Mouse (Mus musculus): ENCODE data around the gene Olfr1419.
"Not testable (repeated sequence)": the region's sequence is repeated elsewhere in the genome, so short reads cannot be mapped to it uniquely, and the experiment has no call there.

The Olfr1419 gene

DNA sequence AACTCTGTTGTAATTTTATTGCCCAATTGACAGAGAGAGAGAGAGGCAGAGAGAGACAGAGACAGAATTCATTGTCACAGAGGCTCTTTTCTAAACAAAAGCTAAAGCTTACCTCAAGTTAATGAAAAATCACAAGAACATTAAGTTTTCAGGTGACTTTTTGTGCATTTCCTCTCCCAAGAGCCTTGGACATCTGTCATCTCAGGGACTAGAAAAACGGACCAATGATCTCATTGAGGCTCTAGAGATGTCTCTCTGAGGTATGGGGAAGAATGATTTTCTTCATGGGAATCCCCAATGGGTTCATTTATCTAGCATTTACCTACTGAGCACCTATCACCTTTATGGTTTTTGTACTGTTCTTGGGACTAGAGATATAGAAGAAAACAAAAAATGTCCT is at the start of gene Olfr1419:
Gene Olfr1419, minus strand, starts transcription at position 101 of the 400 bp plus-strand sequence.
- no peak for DNase-seq (ENCODE audit: low read depth in 2 of 2, low spot score in 2 of 2)

DNA sequence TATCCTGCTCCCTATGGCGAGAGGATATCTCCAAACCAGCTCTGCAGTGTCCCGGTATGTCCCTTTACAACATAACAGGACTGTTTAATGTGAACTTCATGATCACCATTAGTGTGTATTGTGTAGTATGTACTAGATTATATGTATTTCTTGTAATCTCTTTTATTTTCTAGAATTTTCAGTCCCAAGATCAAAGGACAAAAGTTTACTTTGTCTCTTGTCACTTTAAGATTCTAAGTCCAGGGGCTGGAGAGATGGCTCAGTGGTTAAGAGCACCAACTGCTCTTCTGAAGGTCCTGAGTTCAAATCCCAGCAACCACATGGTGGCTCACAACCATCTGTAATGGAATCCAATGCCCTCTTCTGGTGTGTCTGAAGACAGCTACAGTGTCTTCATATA is 47.6 kb upstream of the Olfr1419 start:
- DNase-seq (ENCODE audit: low read depth in 2 of 2, low spot score in 2 of 2): not testable (repeated sequence)

DNA sequence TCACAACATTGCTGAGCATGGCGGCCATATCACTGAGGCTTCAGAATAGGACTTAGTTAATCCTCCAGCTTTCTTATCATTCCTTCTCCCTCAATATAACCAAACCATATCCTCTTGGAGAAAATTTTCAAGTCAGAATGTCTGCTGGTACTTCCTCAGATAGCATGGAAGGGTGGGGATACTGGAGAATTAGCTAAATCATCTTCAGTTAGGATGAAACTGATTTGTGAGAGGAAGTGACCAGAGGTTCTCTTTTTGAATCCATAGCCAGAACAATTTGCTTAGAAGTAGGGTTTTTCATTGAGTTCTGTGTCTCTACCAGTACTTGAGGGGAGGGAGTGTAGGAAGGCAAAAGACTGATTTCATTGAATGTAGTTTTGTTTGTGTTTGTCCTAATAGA is 47.2 kb upstream of the Olfr1419 start:
- no peak for DNase-seq (ENCODE audit: low read depth in 2 of 2, low spot score in 2 of 2)

DNA sequence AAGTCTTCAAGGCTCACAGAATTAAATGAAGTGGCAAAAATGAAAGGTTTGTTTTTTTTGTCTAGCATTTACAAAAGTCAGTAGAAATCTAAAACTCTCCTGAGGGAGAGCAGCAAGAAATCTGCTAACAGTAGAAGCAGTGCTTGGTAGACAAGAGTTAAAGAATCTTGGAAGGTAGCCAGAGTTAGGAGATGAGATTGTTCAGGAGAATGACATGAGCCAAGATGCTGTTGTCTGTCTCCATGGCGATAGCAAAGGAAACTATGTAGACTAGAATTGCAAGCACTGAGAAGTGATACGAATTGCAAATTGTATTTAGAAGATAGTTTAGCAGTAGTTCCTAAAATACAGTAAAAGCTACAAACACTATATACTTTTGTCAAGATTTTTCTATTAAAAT is 40.9 kb upstream of the Olfr1419 start:
- DNase-seq (ENCODE audit: low read depth in 2 of 2, low spot score in 2 of 2): no peak

DNA sequence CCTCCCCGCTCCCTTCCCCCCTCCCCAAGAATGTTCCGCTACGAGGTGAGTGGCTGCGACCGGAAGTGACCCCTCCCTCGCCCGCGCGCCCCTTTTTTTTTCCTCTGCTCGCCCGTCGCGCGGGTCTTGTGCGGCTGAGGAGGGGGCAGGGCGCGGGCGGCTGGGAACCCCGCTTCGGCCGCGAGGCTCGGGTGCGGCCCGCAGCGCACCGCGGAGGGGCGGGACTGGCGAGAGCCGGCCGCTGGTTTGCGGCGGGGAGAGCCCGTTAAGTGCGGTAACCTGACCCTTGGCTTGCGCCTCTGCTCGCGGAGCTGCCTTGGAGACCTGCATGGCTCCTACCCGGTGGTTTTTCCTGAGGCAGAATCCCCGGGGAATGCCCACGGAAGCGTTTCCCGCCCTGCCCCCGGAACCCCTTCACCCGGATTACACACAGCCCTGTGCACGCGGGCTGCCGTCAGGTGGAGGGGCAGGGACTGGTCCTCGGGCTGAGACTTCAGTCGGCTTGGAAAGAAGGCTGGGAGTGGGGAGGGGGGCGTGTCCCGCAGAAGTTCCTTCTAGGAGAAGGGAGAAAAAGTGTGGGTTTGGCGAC is 37.7 kb upstream of the Olfr1419 start:
- peak; percentile 6 to 20 for DNase-seq (ENCODE audit: low read depth in 2 of 2, low spot score in 2 of 2)

DNA sequence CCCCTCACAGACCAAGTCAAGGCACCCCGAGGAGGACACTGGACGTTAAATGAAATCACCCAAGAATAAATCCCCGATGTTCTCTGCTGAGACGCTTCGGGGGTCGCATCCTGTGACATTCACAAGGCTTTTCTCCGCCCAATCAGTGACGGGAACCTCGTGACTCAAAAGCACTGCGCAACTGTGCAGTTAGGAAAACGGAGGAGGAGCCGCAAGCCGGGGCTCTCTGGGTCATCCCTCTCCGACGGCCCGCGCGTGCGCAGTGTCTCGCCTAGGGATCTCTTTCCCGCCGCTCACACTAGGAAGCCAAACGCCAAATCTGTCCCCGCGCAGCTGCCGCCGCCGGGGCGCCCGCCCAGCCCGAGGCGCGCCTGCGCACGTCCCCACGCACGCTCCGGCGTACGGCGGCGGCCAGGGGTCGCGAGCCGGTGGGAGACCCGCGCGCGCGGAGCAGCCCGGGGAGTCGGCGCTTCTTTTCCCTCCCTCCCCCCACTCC is 37.2 kb upstream of the Olfr1419 start, which contains the start of gene Patl1:
Gene Patl1, plus strand, starts transcription at position 363 of the 496 bp plus-strand sequence.
- peak; percentile 95 to 97 for DNase-seq (ENCODE audit: low read depth in 2 of 2, low spot score in 2 of 2)

DNA sequence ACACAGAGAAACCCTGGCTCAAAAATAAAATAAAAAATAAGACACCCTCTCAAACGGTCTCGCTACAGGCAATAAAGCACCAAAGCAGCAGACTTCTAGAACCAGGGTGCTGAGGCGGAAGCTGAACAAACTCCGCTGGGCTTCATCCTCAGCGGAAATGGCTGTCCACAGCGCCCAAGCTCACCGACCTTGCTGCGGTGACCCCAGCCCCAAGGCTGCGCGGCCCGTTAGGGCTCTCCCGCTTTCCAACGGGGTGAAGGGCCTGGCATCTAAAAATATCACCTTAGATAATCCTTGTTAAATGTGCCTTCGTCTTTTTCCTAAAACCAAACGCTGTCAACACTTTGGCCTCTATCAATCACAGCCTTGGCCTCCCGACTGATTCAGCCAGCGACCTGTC is 36.7 kb upstream of the Olfr1419 start:
- no peak for DNase-seq (ENCODE audit: low read depth in 2 of 2, low spot score in 2 of 2)

DNA sequence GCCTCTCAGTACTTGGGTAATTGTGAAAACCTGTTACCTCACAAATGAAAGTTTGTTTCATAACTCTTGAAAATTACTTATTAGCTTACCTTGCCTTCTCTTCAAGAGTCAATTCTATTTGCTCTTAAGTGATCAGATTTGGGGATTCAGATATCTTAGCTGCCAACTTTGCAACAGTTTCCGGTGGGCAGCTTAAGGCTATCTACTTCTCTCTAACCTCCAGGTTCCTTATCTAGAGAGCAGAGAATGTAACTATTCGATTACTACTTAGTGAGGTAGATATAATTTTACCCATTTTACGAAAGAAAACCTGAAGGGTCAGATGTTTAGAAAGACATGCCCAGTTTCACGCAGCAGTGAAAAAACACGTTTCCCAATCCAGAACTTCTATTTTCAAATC is 36.1 kb upstream of the Olfr1419 start:
- no peak for DNase-seq (ENCODE audit: low read depth in 2 of 2, low spot score in 2 of 2)

DNA sequence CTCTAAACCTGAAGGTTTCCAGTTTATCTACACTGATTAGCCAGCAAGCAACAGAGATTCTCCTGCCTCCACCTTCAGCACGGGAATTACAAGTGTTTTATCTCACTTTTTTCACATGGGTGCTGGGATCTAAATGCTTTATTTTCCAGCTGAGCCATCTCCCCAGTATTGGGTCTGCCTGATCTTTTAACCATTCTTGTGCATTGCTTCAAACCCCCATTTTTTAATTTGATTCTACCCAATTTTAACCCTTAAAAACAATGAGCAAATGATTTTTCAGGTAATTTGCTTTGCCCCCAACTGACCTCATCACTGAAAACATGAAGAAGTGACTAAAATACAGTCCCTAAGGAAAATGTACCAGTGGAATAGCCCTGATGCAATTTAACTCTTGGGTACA is 11.4 kb upstream of the Olfr1419 start, which contains the start of gene Olfr1420:
Gene Olfr1420, plus strand, starts transcription at position 301 of the 400 bp plus-strand sequence.
- no peak for DNase-seq (ENCODE audit: low read depth in 2 of 2, low spot score in 2 of 2)

DNA sequence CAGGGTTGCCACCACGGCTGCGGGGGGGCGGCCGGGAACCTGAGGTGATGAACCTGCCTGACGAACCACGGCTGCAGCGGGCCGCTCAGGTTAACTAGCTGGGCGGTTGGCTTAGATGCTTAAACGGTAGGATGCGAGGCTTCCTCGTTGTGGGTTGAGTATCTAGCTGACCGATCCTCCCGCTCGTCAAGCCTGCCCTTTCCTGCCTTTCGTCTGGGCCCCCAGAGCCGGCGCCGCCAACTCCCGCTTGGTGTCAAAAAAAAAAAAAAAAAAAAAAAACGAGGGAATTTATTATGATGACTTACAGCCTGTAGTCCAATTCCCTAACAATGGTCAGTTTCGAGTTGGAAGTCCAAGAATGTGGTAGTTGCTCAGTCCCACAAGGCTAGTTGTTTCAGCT is 3.5 kb upstream of the Olfr1419 start:
- DNase-seq (ENCODE audit: low read depth in 2 of 2, low spot score in 2 of 2): not testable (repeated sequence)

DNA sequence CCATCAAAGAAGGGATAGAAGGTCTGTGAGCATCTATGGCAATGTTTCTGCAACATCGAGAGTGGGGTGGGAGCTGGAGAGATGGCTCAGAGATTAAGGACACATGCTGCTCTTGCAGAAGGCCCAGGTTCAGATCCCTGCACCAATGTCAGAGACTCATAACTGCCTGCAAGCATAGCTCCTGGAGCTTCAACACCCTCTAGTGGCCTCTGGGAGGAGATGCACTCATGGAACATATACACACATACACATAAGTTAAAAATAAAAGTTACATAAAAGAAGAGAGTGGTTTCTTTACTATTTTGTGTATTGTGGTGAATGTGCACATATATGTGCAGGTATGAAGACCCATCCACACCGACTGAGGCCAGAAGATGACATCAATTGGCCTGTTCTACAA is 7.1 kb downstream of the Olfr1419 start:
- DNase-seq (ENCODE audit: low read depth in 2 of 2, low spot score in 2 of 2): no peak

DNA sequence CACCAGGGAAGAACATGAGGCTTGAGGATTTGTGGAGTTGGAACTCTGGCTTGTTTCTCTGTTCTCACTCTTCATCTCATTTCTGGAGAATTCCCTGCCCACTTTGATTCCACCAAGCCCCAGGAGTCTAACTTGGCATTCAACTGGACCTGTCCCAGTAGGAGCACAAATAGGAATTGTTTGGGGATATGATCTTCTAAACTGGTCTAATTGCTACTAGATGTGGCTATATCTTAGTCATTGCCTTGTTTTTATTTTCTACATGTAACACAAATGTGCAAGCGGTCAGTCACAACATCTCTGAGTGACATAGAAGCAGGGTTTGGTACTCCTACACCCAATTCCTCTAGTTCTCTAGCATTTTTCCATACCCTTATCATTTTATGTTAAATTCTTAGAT is 13.9 kb downstream of the Olfr1419 start, which contains the start of gene Olfr1418:
Gene Olfr1418, minus strand, starts transcription at position 101 of the 400 bp plus-strand sequence.
- DNase-seq (ENCODE audit: low read depth in 2 of 2, low spot score in 2 of 2): no peak

DNA sequence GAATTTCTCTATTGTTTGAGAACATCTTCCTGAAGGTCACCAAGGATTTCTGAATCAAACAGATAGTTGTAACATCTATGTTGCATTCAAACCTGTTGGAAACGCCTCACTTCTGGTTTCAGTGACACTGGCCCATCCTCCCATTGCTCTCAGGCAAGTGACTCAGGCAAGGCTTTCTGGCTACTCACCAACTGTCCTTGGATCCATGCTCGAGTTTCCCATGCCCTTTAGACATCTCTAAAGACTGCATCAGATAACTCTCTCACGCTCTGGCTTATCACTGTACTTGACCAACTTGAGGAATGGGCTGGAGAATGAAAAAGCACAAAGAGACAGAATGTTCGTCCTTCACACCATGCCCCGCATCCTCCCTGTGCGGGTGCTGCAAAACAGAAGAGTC is 18.4 kb downstream of the Olfr1419 start:
- DNase-seq (ENCODE audit: low read depth in 2 of 2, low spot score in 2 of 2): no peak

DNA sequence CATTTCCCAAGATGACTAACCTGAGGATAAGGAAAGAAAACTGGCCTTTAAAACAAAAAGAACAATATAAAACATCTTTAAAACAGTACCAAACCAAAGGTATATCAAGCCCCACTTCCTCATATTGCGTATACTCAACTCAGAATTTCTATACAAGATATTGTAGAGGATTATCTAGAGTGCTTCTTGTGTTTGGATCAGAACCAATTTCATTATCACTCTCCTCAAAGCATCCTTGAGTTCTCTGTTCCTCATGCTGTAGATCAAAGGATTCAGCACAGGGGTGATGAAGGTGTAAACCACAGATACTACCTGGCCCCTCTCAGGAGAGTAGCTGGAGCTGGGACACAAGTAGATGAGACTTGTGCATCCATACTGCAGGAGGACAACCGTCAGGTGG is 20.1 kb downstream of the Olfr1419 start:
- no peak for DNase-seq (ENCODE audit: low read depth in 2 of 2, low spot score in 2 of 2)

DNA sequence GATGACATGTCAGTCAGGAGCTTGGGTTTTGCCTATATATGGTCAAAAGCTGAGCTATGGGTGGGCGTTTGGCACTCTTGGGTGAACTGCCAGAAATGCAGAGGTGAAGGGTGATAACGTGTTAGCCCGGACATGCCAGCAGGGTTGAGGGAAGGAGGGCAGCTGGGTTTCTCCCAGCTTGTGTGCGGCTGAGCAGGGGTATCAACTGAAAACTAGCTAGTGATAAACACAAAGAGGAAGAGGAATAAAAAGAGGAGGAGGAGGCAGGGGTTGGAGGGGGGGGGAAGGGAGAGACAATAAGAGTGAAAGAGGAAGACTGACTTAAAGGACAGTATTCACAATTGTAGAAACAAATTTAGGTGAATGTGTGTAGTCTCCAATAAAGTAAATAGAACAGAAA is 22.3 kb downstream of the Olfr1419 start:
- no peak for DNase-seq (ENCODE audit: low read depth in 2 of 2, low spot score in 2 of 2)

DNA sequence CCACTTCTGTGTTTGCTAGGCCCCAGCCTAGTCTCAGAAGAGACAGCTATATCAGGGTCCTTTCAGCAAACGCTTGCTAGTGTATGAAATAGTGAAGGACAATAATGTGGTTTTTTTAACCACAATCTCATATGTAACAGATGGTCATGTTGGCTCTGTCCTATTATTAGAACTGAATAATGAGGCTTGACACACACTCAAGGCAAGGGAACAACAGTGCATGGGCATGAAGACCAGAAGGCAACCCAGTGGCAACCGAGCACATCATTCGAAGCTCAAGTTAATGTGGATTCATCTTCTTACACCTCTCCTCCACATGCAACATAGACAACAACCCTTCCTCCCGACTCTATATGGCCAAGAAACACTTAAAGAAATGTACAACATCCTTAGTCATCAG is 28.6 kb downstream of the Olfr1419 start:
- DNase-seq (ENCODE audit: low read depth in 2 of 2, low spot score in 2 of 2): no peak

DNA sequence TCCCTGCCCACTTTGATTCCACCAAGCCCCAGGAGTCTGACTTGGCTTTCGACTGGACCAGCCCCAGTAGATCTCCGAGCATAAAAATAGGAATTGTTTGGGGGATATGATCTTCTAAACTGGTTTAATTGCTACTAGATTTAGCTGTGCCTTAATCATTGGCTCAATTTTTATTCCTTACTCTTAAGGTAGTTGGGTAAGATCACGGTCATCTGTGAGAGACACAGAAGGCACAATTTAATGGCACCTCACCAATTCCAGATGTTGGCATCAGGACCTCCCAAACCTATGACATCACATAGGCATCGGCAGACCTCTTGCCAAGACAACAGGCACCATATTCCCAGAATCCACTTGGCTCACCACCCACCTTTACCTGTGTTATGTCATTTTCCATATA is 35.8 kb downstream of the Olfr1419 start, which contains the start of gene Olfr1417:
Gene Olfr1417, minus strand, starts transcription at position 101 of the 400 bp plus-strand sequence.
- DNase-seq (ENCODE audit: low read depth in 2 of 2, low spot score in 2 of 2): no peak

DNA sequence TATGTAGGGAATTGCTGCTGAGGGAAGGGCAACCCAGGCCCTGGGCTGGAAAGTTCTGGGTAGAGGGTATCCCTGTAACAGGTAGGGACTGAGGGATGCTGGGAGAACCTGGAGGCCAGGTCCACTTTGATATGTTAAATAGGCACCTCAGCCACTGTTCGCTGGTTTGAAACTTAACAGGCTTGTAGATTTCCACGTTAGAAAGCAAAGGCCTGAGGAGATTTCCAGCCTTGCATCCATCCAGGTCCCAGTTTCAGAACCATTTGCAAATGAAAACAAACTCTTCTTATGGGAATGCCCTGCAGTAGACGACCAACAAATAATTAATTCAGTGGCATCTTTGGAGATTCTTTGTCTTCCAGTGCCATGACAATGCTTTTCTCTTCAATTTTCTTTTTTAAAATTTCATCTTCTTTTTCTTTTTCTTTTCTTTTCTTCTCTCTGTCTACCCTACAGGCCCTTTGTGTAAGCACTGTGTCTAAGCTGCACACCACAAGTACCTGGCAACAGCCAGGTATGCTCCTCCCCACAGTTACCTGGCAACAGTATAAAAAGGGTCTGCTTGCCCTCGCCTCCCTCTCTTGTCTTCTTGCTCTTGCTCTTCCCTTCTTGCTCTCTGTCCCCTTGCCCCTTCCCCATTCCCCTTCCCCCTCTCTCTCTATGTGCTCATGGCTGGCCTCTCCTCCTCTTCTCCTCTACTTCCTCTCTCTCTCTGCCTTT is 51.4 kb downstream of the Olfr1419 start:
- DNase-seq (ENCODE audit: low read depth in 2 of 2, low spot score in 2 of 2): no peak

DNA sequence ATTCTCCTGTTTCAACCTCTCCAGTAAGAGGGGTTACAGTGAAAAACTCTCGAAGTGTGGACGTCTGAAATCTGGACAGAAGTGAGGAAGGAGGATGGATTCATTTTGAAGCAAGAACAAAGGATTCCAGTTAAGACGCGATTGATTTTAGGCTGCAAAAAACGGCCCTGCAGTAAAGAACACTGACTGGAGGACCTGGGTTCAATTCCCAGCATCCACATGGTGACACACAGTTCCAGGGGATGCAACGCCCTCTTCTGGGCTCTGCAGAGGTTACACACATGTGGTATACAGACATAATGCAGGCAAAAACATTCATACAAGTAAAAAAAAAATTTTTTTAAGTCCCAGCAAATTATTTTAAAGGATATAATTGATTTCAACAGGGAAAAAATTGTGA is 54.7 kb downstream of the Olfr1419 start:
- no peak for DNase-seq (ENCODE audit: low read depth in 2 of 2, low spot score in 2 of 2)

DNA sequence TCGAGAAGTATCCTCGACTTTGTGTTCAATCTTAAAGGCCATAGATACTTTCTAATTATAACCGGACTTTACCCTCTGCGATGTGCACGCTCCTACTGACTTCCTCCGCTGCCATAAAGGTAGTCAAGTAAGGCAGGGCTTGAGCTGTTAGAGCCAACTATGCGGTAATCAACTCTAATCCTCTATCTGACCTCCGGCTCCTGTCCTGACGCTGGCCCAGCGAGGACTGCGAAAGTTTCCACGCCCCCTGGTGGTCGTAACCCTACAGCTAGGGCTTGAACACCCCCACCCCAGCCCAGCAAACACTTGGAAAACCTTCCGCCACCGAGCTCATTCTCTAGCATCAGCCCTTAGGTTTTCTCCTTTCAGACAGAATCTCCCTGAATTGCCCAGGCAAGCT is 55.1 kb downstream of the Olfr1419 start:
- DNase-seq (ENCODE audit: low read depth in 2 of 2, low spot score in 2 of 2): peak; percentile 44 to 60

DNA sequence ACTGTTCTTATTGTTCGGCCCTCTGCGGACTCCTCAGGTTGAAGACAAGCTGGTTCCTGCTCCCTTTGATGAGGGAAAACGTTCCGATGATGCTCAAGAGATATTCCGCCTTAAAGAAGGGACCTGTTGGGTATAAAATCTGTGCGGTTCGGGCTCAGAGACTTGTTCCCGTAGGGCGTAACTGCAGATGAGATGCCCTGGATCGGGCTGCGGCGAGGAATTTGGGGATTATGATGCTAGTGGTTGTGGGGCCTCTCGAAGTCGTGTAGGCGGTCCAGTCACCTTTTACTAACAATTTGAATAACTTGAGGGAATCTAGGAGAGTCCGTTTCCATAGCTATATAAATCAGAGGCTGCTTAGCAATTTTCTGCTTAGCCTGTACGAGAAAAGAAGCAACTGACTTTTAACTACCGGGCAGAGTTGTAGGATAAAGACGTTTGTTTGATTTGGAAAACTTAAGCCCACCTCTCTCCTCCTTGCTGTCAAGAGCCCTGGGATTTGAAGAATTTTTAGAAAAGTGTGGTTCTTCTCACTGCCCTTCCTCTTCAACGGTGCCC is 55.7 kb downstream of the Olfr1419 start, which contains the start of gene Stx3:
Gene Stx3, minus strand, starts transcription at position 261 of the 558 bp plus-strand sequence.
- no peak for DNase-seq (ENCODE audit: low read depth in 2 of 2, low spot score in 2 of 2)
